Mouse (Mus musculus): Measurements from ENCODE around the gene Csf2ra.
"Not testable (repeated sequence)": the region's sequence is repeated elsewhere in the genome, so short reads cannot be mapped to it uniquely, and the experiment has no call there.

The Csf2ra gene

DNA sequence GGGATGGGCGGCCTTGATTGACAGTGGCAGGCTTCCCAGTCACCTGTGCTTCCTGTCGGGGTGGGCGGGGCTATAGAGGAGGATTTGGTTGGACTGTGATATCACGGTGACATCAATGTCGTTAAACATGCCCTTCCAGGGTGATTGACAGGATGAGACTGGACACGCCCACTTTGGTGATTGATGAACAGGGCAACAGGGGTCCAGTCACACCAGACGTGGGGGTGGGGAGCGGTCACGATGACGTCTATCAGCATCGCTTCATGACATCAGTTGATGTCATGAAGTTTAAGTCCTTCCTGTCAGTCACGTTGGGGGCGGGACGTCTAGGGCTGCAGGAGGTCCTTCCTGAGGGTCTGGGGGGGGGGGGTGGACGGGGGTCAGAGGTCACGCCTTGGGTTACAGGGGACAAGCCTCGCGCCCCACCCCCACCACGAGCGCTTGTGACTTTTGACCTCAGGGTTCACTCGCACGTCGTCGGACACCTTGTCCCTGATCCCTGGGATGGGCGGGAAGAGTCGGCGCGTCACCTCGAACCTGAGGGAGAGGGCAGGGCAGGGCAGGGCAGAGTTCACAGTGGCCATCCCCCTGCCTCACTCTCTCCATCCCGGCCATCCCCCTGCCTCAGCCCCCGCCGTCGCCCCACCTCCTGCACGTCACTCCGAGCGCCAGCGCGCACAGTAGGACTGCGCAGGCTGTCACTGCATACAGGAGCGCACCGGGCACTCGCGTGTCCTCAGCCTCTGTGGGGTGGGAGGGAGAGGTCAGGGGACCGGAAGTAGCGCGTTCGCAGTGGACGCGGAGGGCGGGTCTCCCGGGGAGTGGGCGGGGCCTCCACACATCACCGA lies 3.3 kb downstream of the Csf2ra start:
- no peak for DNase-seq (ENCODE audit: low spot score in 2 of 2)

DNA sequence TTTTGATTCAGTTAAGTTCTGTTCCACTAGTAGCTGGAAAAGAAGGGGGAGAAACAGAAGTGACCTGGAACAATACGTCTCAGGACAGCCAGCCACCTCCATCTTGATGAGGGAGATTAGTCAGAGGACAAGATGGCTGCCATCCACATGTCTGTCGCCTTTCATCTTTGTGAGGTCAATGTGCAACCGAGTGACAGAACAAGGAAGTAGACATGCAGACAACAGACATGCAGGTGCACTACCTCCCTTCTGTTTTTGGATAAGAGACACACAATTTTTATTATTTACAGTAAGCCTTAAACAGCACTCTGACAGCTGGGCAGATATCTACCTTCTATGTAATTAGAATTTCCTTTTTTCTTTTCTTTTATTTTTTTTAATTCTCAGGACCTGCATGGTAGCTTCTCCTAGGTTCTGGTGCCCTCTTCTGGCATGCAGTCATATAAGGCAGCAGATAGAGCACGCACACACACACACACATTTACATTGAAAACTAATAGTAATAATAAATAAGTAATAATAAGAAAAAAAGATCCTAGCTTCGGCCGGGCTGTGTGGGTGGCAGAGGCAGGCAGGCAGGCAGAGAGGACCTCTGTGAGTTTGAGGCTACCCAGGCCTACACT lies 4.4 kb downstream of the Csf2ra start:
- no peak for DNase-seq (ENCODE audit: low spot score in 2 of 2)

DNA sequence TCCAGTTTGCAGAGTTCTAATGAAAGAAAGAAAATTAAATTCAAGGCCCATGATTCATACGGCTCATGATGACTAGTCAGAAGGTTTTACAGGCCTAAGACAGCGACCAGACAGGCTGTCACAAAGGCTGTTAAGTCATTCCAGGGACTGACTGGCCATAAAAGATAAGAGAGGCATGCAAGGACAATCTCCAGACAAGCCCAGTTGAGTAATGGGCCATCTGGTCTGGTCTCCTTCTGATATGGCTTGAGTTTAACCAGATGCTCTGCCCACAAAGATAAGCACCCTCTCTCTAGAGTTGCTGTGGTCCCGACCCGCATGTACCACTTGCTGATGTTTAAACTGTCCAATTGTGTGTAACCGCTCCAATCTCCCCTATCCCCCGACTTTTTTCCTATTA lies 20.7 kb downstream of the Csf2ra start:
- DNase-seq (ENCODE audit: low spot score in 2 of 2), result not testable (repeated sequence)

DNA sequence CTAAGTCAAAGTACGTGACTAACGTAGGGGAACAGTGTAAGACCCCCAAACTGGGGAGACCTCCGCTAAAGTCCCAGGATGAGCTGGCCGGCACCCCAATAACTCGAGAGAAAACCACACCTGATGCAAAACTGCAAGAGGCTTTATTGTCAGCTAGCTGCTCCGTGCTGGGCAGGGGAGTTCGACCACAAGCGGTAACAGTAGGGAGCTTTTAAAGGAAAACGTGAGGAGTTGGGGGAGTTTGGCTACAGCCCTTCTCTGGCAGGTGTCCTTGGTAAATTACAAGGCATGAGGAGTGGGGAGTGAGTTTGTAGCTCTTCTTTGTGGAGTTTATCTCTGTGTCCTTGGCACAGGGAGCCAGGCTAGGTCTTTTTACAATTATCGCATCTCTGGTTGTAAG lies 28.4 kb downstream of the Csf2ra start:
- DNase-seq (ENCODE audit: low spot score in 2 of 2), result peak; percentile 31 to 32

DNA sequence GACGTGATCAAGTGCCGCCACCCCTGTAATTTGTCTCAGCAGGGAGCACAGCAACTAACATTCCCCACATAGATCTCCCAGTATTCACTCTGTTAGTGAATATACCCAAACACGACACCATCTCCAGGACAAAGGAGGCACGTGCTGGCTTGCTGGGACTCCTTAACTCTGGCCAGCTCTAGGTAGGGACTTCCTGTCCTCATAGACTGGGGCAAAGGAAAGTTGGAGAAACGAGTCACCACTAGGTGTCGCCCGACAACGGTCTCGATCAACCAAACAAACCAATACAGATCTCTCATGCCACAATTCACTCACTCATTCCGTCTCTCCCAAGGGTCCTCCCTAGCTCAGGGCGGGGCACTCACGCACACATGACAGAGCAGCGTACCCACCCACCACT lies 28.9 kb downstream of the Csf2ra start:
- peak; percentile 85 to 90 for DNase-seq (ENCODE audit: low spot score in 2 of 2)

DNA sequence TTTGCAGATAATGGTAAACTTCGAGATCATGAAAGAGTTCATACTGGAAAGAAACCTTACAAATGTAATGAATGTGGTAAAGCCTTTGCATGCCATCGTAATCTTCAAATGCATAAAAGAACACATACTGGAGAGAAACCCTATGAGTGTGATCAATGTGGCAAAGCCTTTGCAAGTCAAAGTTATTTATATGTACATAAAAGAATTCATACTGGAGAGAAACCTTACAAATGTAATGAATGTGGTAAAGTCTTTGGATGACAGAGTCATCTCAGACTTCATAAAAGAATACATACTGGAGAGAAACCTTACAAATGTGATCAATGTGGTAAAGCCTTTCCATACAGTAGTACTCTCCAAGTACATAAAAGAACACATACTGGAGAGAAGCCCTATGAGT lies 44.6 kb downstream of the Csf2ra start, which contains the start of gene Gm6020:
Gene Gm6020 (plus strand): TSS at position 301 of the 400 bp plus-strand sequence.
- not testable (repeated sequence) for DNase-seq (ENCODE audit: low spot score in 2 of 2)

- no peak for DNase-seq (ENCODE audit: low spot score in 2 of 2)
Measured at GRCm38 (mm10) chr19:61175756-61176324, 52.4 kb downstream of the Csf2ra start, which contains the start of gene Gm7102. TSS of gene Gm7102 (minus strand) at chr19:61176309.
